Mouse (Mus musculus) stomach, embryonic 14.5 days (tissue): ENCODE measurements around the gene Gm26938. TPM values are rescaled to one million over a fixed set of nuclear protein-coding genes. Genes with fewer than 3 reads are reported as not detected.

Source experiments
- ATAC-seq: fragments of 200-750 bp; cut with Nextera tagmentation; 2 replicates; pipeline ENCODE4 v1.8.0; 2017; ENCODE audit warnings: low read depth, moderate TSS enrichment; ENCODE audit not compliant: insufficient number of reproducible peaks, insufficient read depth, low FRiP score
- H3K27ac ChIP-seq: fragments of 300-500 bp; sonication (generic); 2 replicates; pipeline ENCODE4 v1.5.1; 2014; ENCODE audit warnings: mild to moderate bottlenecking, low read length, moderate library complexity, mixed read lengths
- H3K27me3 ChIP-seq: fragments of 300-500 bp; sonication (generic); 2 replicates; pipeline ENCODE4 v1.6.1; 2014; ENCODE audit warnings: low read length, control low read depth, mixed read lengths; ENCODE audit not compliant: control insufficient read depth, insufficient read depth
- H3K36me3 ChIP-seq: fragments of 300-500 bp; sonication (generic); 2 replicates; pipeline ENCODE4 v1.6.1; 2014; ENCODE audit warnings: mild to moderate bottlenecking, control low read depth, low read length, moderate library complexity, mixed read lengths; ENCODE audit not compliant: control insufficient read depth, insufficient read depth
- H3K4me1 ChIP-seq: fragments of 300-500 bp; sonication (generic); 2 replicates; pipeline ENCODE4 v1.6.1; 2014; ENCODE audit warnings: low read length, control low read depth, mixed read lengths; ENCODE audit not compliant: control insufficient read depth, insufficient read depth
- H3K4me2 ChIP-seq: fragments of 300-500 bp; sonication (generic); replicated peaks from 2 replicates; pipeline ENCODE4 v1.6.1; 2014; ENCODE audit warnings: low read depth, low read length, control low read depth
- H3K4me3 ChIP-seq: fragments of 300-500 bp; sonication (generic); 2 replicates; pipeline ENCODE4 v1.5.1; 2014; ENCODE audit warnings: low read depth, low read length, control low read depth
- H3K9ac ChIP-seq: fragments of 300-500 bp; sonication (generic); replicated peaks from 2 replicates; pipeline ENCODE4 v1.6.1; 2014; ENCODE audit warnings: low read depth, mild to moderate bottlenecking, control low read depth, low read length, moderate library complexity, mixed read lengths
- H3K9me3 ChIP-seq: fragments of 300-500 bp; sonication (generic); 2 replicates; pipeline ENCODE4 v1.6.1; 2016; ENCODE audit warnings: low read depth, low read length, control low read depth; ENCODE audit not compliant: control insufficient read depth
- WGBS: fragments of 180-500 bp; shearing (Covaris S2); extraction: QIAGEN DNeasy Blood & Tissue Kit; methylation state at CpG from one replicate; pipeline ENCODE4 v1.1.7; 2014; 5-methylcytosine and 5-hydroxymethylcytosine counted together
- microRNA-seq: library from miRNA; unstranded; fragments of <30 nt; microRNA quantifications from one replicate; pipeline ENCODE4, GENCODE M21; 2016
- polyA plus RNA-seq: library from polyadenylated mRNA; unstranded; fragments of >200 nt; fragmentation: Nextera tagmentation; extraction: Ambion mirVana; gene quantifications from 2 replicates; pipeline ENCODE4 v1.2.1, GENCODE M21; 2014

Gene Gm26938
- polyA plus RNA-seq, 1 experiment from 2014 or later = not detected

DNA sequence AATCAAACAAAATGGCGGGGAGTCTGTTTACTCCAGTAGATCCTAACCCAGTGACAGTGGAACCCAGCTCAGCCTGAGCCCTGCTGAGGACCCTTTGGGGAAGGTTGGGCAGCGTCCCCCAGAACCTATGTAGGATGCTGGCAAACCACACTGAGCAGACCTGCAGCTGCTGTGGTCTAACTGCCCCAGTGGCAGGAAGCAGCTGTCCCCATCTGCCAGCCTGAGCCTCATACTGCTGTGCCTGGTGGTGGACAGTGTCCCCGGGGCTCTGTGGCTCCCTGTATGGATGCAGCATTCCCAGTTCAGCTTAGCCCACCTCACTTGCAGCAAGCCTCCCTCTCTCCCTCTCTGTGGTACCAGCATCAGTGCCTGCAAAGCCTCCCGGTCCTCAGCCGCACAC lies 49.2 kb downstream of the Gm26938 start:
- no peak overlapping the region for H3K4me2 ChIP-seq
- H3K27me3 ChIP-seq = no peaks in the 10 kb centered on the region
- no peak for ATAC-seq
- H3K9me3 ChIP-seq = no peaks in the 10 kb centered on the region
- no peak overlapping the region for H3K4me3 ChIP-seq
- H3K27ac ChIP-seq = no peak overlapping the region
- 84% methylated on average over 5 of the region's 5 CpGs for WGBS
- H3K4me1 ChIP-seq = peaks cover 6% of the 10 kb centered on the region; the same call in 1 of the 2 replicates
- no peak overlapping the region for H3K9ac ChIP-seq
- peaks cover 6% of the 10 kb centered on the region for H3K36me3 ChIP-seq

DNA sequence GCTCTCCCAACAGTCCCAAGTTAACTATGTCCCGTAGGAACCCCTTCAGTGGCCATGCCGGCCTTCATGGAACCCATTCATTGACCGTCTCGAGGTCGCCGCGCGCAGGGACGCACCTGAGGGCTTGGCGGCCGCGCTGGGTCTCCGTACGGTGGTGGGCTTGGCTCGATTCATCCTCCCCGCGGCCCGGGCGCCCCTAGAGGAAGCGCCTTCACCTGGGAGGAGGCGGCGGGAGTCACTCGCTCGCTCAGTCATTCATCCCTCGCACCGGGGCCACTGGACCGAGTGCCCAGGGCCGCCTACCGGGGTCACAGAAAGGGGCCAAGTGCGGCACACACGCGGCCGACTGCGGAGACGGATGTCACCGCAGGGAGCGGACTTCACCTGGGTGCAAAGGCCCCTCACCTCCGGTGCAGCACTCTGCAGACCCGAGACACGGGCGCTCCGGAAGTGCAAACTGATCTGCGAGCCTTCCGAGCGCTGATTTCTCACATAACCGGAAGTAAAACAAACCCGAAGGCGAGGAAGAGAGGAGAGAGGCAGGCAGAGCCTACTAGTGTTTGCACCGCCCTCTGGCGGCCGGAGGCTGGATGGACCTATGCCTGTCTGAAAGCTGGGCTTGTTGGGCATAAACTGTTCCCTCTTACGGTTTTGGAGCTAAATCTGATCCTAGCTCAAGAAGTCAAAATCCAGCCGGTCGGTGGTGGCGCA lies 50.8 kb downstream of the Gm26938 start, which contains the start of gene Ints1:
Ints1 (minus strand) TSS at position 459 of the 711 bp plus-strand sequence.
- Histone ChIP-seq H3K4me3 (peak within 1 kb of the TSS; percentile 72), H3K4me1 (peaks cover 6% of the 10 kb centered on the region; the same call in 1 of the 2 replicates), H3K9ac (peak within 1 kb of the TSS; percentile 80), H3K36me3 (peaks cover 22% of the 10 kb centered on the region), H3K27me3 (no peaks in the 10 kb centered on the region), H3K9me3 (no peaks in the 10 kb centered on the region), H3K27ac (no peak within 1 kb of the TSS), H3K4me2 (peak within 1 kb of the TSS; percentile 90)
- under 1% methylated on average over 55 of the region's 55 CpGs for WGBS
- peak; percentile 89 for ATAC-seq

DNA sequence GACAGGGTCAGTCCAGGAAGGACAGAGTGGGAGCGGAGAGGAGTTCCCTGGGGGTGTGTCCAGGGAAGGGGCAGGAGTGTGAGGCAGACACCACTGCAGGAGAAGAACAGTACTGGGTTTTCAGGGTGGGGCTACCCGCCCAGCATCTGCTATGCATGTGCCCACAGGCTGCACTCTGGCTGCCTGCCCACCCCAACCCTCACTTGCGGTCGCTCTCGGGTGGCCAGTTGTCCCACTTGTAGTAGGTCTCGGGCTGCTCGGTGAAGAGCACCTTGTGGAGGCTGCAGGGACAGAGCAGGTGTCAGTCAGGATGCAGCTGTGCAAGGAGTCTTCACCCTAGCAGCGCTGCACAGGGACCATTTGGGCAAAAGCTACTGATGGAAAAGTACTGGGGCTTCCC lies 58.0 kb downstream of the Gm26938 start:
- H3K4me3 ChIP-seq = no peak overlapping the region
- no peaks in the 10 kb centered on the region for H3K4me1 ChIP-seq
- ATAC-seq = no peak
- no peak overlapping the region for H3K27ac ChIP-seq
- WGBS = 87% methylated on average over 8 of the region's 8 CpGs
- H3K4me2 ChIP-seq = no peak overlapping the region
- H3K9ac ChIP-seq = no peak overlapping the region
- H3K9me3 ChIP-seq = no peaks in the 10 kb centered on the region
- no peaks in the 10 kb centered on the region for H3K27me3 ChIP-seq
- peaks cover 79% of the 10 kb centered on the region for H3K36me3 ChIP-seq

DNA sequence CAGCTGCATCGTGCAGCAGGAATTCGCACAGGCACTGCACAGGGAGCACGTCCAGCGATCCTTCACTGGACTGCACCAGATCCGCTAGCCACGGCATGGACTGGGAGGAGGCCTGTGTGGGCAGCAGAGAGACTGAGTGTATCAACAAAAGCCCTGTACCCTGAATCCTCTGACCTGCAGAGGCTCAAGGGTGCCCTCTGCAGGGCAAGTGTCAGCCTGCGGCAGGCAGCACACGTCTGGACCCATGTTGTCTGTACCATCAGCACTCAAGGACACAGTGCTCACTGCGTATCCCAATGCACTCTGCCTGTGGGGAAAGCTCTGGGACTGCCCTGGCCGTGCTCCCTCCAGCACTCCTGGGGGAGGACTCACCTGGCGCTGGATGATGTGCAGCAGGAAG lies 61.9 kb downstream of the Gm26938 start:
- Histone ChIP-seq H3K9me3 (no peaks in the 10 kb centered on the region), H3K4me3 (no peak overlapping the region), H3K27me3 (no peaks in the 10 kb centered on the region), H3K36me3 (peaks cover 81% of the 10 kb centered on the region), H3K27ac (no peak overlapping the region), H3K4me2 (no peak overlapping the region), H3K9ac (no peak overlapping the region), H3K4me1 (no peaks in the 10 kb centered on the region)
- WGBS = 74% methylated on average over 11 of the region's 11 CpGs
- ATAC-seq = no peak

DNA sequence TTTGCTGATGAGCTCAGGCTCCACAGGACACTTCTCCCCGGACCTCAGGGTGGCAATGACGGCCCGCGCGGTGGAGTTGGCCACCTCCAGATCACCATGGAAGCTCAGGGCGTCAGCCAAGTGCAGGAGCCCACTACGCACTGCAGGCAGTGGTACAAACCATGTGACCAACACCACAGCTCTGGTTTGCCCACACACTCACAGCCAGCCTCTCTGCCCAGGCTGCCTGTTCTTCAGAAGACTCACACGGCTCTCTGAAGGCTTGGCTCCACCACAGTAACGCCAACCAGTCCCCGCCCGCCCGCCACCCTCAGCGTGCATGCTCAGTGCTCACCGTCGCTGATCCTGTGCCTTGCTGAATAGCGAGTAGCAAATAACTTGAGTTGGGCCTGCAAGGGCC lies 68.1 kb downstream of the Gm26938 start:
- Histone ChIP-seq H3K4me3 (no peak overlapping the region), H3K36me3 (peaks cover 68% of the 10 kb centered on the region), H3K27ac (no peak overlapping the region), H3K4me2 (no peak overlapping the region), H3K9ac (no peak overlapping the region), H3K27me3 (no peaks in the 10 kb centered on the region), H3K9me3 (no peaks in the 10 kb centered on the region), H3K4me1 (no peaks in the 10 kb centered on the region)
- WGBS = 87% methylated on average over 16 of the region's 16 CpGs
- no peak for ATAC-seq

Small RNA genes lying within 50 kb of the gene (microRNA-seq; reads per million reads assigned to microRNA genes)
- gene Mir7037 = not detected

Other genes starting within 250 kb of the Gm26938 start
- gene Micall2, start 90.1 kb downstream of the Gm26938 start, polyA plus RNA-seq = 5.9 and 6.6 TPM in 2 replicates
- 27.3 and 35.3 TPM in 2 replicates for gene Ints1, start 50.7 kb downstream of the Gm26938 start, polyA plus RNA-seq
- gene Mafk, start 34.9 kb downstream of the Gm26938 start, polyA plus RNA-seq = 6.9 and 7.1 TPM in 2 replicates
- gene Tmem184a, start 6.5 kb downstream of the Gm26938 start, polyA plus RNA-seq = 9.0 and 10.3 TPM in 2 replicates
- gene Psmg3, start 478 bp upstream of the Gm26938 start, polyA plus RNA-seq = 61.3 and 72.7 TPM in 2 replicates
- 0.09 and 0.17 TPM in 2 replicates for gene Elfn1, start 81.5 kb upstream of the Gm26938 start, polyA plus RNA-seq